Mouse (Mus musculus): ENCODE data around the gene Mapkapk3.
A peak's percentile ranks its signal among the peaks of the same experiment; 100 is the strongest.
"Not testable (repeated sequence)": the region's sequence is repeated elsewhere in the genome, so short reads cannot be mapped to it uniquely, and the experiment has no call there.

The Mapkapk3 gene

DNA sequence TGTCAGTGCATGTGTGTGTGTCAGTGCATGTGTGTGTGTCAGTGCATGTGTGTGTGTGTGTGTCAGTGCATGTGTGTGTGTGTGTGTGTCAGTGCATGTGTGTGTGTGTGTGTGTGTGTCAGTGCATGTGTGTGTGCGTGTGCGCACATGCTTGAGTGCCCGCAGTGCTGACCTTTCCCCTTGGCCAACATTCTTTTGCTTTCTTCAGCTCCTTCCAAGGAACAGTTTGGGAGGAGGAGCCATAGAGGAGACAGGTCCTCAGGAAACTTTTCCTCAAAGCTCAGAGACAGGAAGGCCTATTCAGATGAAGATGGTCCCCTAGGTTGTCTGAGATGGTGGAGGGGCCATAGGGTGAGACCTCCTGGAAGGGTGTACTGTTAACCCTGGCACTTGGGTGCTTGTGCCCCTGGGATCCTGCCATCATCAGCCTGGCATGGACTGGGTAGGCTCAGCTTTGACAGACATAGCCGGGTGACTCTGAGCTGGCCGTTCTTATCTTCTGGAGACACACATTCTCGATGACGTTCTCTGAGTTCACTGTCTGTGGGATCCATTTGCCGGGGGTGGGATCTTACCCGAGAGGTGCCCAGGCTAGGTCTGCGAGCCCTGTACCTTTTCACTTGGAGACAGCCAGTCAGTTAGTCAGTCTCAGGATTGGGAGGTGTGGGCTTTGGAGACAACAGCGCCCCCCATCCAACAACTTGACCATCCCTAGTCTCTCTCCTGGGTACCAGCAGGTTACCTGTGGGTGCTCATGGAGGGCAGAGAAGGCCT lies 17.6 kb upstream of the Mapkapk3 start:
- DNase-seq: no peak

DNA sequence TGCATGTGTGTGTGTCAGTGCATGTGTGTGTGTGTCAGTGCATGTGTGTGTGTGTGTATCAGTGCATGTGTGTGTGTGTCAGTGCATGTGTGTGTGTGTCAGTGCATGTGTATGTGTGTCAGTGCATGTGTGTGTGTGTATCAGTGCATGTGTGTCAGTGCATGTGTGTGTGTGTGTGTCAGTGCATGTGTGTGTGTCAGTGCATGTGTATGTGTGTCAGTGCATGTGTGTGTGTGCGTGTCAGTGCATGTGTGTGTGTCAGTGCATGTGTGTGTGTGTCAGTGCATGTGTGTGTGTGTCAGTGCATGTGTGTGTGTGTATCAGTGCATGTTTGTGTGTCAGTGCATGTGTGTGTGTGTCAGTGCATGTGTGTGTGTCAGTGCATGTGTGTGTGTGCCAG lies 17.0 kb upstream of the Mapkapk3 start:
- not testable (repeated sequence) for DNase-seq

DNA sequence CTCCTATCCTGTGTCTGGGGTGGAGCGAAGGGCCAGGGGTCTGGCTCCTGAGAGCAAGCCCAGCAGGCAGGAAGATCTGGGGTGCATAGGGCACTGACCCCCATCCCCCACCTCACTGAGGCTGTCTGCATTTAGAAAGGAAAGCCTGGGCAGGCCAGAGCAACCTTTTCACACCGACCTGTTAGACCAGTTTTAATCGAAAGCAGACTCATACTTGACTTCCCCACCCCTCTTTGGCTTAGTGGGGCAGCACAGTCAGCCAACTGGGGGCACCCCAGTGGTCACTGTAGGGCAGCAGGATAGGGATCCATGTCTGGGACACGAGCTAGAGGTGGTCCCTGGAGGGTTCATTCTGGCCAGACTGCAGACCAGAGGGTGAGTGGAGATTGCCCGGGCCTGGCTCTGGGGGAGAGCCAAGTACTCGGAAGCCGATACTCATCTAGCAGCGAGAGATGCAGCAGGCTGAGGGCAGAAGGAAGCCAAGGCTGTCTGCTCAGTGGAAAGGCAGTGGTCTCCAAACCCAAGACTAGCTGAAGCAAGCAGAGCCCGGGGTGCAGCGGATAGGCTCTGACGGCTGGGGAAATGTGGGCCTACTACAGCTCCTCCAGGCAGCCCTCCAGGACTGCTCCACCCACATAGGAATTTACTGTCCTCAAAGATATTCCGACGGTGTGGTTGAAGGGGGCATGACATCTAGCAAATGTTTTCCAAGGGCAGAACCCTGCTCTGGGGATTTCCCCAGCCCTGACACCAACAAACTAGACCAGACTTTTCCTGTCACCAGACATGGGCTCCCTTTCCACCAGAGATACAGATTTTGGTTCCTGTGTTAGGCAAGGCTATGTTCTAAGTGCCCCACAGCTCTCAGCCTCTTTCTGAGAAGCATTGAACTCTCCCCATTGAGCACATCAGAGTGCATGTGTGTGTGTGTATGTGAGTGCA lies 16.2 kb upstream of the Mapkapk3 start:
- DNase-seq: peak; percentile 62 to 80

DNA sequence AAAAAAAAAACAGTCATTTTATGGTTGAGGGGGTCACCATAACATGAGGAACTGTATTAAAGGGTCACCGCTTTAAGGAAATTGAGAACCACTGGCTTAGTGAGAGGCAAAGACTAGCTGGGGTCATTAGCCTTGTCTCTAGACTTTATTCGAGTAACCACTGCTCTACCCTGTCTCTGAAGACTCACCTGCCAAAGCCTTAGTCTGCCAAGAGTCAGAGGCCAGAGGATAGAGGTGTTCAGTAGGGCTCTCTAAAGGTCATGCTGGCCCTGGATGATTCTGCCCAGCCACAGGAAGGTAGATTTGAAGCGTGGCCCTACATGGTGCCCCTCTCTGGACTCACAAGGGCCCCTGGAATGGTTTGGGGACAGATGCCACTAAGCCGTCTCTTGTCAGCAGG lies 15.3 kb upstream of the Mapkapk3 start:
- DNase-seq: no peak

DNA sequence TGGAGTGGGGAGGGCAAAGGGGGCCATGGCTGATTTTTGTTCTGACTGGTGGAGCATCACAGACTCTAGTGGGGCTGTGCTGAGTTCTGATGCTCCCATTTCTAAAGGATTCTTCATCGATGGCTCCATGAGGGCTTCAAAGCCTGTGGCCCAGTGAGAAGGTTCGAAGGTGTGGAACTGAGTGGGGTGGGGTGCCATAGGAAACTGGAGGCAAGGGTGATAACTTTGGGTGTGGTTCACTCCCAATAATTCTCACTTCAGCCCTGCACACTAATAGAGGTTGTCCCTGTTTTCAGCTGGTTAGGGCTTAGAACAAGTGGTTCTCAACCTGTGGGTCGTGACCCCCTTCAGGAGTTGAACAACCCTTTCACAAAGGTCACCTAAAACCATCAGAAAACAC lies 14.7 kb upstream of the Mapkapk3 start:
- DNase-seq: no peak

DNA sequence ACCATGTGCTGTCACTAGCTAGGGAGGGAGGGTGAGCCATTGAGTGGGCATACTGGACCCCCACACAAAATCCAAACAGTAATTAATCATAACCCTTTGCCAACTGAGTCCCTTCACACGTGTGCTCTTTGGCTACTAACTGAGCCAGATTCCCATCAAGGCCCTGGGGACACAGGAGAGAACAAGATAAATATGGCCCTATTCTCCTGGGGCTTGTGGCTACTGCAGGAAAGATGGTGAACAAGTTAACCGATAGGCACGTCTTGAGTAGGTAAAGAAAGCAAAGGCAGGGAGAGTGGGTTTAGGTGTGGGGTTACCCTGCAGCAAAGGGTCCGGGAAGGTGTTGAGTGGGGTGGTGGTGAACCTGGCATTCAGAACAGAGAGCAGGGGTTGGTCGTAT lies 14.2 kb upstream of the Mapkapk3 start:
- DNase-seq: no peak

DNA sequence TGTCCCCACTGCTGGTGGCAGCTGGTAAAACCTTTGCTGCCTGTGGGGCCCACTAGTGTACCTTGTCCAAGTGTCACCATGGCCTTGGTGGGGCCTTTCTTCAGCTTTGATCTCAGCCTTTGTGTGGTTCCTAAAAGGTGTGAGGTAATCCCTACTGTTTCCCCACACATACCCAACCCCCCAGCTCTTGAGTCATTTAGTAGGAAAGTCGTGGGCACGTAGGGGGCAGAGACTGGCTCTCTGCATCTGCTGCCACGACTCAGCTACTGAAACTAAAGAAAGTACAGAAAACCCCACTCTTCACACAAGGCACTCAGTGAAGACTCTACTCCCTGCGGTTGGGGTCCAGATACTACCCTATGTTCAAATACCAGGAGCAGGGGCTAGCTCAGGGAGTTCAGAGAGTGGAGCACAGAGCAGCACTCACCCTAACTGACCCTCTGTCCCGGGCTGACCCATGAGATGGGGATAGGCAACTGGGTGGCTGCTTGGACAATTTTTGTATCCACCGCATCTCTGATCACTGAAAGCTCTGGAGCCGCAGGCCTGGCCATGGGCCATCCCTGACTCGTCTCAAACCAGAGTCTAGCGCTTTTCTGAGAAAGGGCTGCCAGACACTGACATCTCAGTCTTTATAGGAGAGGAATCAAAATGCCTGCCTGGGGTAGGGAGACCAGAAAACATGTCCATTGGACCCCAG lies 13.6 kb upstream of the Mapkapk3 start:
- DNase-seq: no peak

DNA sequence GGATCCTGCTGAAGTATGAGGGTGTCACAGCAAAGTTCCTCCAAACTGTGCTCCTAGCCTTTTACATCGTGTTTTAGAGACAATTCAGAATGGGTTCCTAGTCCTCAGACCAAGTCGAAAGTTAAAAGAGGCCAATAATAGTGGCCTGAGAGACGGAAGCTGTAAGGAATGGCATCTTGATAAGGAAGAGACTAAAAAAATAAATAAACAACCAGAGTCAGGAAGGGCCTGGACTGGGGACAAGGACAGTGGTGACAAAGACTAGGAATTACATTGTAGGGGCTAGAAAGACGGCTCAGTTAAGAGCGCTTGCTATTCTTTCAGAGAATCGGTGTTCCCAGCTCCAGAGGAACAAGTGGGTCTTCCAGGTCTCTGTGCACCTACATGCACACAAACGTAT lies 12.9 kb upstream of the Mapkapk3 start:
- DNase-seq: no peak

DNA sequence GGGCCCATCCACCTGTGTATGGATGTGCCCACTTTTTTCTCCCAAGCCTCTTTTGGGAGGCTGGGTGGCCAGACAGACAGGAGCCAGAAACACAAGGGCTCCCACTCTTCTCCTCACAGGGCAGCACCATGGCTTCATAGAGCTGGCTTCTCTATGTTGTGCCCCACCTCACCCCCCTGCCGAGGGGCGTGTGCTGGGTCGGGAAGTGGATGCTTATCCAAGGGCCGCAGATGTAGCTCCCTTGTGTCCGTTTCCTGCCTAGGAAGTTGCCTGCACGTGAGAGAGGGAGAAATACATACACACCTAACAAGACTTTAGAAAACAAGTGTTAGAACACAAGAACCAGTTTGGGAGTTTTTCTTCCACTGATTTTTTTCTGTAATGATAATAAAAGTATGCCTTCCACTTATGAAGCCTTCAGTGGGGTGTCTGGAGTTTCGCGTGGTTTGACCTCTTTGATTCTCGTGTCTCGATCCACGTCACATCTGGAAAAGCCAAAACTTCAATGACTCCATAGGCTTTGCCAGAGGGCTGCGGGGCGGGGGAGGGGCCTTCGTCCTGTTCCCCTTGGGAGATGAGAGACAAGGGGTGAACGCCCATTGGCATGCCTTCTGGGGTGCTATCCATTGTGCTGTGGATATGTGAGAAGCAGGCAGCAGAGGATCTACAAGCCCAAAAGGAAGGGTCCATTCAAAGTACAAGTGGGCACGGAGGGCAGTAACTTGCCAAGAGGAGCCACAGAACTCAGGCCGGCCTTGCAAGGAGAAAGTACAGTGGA lies 12.1 kb upstream of the Mapkapk3 start:
- peak; percentile 46 to 76 for DNase-seq

DNA sequence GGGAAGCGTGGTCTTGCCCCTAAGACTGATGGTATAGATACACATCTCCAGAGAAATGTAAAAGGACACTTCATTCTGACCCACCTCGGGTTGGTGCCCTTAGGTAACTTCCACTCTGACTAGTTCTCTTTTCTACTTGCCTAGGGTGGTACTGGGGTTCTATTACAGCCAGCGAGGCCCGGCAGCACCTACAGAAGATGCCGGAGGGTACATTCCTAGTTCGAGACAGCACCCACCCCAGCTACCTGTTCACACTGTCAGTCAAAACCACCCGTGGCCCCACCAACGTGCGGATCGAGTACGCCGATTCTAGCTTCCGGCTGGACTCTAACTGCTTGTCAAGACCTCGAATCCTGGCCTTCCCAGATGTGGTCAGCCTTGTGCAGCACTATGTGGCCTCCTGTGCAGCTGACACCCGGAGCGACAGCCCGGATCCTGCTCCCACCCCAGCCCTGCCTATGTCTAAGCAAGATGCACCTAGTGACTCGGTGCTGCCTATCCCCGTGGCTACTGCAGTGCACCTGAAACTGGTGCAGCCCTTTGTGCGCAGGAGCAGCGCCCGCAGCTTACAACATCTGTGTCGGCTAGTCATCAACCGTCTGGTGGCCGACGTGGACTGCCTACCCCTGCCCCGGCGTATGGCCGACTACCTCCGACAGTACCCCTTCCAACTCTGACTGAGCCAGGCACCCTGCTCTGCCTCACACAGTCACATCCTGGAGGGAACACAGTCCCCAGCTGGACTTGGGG lies 10.7 kb upstream of the Mapkapk3 start:
- DNase-seq: no peak

DNA sequence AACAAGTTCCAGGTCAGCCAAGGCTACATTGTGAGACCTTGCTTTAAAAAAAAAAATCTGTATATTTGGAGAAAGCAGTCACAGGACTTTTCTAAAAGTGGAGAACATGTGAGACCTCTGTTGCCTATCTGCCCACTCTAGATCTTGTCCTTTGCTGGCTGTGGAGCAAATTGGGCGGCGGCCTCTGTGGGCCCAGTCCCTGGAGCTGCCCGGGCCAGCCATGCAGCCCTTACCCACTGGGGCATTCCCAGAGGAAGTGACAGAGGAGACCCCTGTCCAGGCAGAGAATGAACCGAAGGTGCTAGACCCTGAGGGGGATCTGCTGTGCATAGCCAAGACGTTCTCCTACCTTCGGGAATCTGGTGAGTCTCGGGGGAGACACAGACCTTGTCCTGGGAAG lies 10.1 kb upstream of the Mapkapk3 start:
- no peak for DNase-seq

DNA sequence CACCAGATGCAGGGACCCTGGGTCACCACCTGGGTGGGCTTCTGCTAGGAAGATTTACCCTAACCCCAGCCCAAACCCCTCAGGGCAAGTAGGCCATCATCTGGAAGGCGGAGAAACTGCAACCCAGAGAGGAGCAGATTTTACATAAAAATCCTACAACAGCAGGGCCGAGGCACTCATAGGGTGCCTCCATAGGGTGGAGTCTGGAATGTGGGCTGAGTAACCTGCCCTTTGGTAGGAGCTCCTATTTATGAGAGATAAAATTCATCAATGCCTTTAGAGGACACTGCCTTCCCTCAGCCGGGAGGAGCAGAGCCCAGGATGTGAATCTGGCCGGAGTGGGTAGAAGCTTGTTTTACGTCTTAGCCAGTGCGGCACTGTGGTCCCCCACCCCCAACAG lies 9.2 kb upstream of the Mapkapk3 start:
- no peak for DNase-seq

DNA sequence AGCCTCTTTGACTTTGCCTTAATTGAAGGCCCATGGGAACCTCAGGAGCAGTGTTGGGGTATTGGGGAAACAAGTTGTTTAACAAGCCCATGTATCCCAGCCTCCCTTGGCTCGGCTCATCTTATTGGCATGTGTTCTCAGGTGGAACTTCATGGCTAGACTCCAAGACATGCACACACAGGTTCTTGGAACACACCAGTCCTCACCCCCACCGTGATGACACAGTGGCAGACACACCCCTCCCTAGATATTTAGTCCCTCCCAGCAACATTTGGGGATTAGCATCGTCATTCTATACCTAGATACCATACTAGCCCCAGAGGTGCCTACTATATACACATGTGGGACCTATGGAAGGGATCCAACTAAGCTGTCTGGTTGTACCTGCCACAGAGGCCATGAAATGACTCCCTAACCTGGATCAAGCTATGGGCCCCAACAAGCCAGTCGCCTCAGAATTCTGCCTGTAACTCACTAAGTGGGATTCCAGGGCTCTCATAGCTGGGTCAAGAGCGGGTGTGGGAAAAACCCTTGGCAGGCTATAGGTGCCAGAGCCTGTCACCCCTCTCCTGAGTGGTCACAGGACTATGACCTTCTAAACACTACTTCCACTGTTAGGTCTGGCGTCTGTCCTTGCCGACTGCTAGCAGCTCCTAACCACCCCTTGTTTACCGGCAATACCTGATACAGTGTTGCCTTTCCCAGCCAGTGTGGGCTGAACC lies 8.5 kb upstream of the Mapkapk3 start:
- DNase-seq: peak; percentile 86 to 88

DNA sequence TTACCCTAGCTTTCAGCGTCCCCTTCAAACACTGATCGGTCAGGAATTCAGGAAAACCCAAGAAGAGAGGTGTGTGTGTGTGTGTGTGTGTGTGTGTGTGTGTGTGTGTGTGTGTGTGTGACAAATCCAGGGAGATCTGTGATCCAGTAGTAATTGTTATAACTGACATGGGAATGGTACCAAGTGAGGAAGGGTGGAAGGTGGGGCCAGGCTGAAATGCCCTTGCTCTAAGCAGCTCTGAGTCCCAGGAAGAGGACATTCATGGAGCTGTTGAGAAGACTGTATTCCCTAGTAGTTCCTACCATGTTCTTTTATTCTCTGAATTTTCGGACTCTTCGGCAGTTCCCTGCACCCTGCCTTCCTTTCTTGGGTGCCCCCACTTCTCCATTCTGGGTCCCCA lies 8.0 kb upstream of the Mapkapk3 start:
- peak in 1 of 2 experiments; percentile 39 for DNase-seq

DNA sequence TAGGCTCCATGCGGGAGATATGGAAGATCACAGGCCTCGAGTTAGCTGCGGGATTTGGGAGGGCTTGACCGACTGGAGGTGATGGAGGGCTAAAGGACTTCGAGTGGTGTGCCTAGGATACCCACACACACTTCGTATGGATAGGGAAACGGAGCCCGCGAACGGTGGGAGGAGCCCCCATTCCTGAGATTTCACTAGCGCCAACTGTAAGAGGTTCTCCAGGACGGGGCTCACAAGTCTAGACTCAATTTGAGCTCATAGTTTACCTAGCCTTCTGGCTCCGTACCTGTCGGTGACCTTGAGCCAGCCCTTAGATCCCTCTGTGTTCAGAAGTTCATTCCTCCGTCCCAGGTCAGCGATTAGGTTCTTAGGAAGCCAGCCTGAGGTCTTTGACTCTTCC lies 7.4 kb upstream of the Mapkapk3 start:
- peak; percentile 58 to 59 for DNase-seq

DNA sequence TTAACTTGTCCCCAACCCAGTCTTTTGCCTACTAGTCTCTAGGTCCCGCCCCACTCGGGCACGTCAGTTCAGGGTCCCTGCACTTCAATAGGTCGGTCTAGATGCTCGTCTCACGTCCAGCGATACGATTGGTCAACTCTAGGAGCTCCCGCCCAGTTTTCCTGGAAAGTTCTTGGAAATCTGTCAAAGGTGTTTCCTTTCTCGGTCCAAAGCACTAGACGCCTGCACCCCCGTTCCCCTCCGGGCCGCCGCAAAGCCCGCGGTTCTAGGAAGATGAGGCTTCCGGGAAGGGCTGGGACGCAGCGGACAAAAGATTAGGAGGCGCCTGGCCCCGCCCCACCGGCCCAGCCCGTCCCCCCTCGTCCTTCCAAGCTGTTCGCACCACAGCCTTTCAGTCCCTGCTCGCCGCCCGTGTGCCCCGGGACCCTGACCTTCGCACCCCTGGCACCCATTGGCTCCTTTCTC lies 6.9 kb upstream of the Mapkapk3 start:
- DNase-seq: peak; percentile 97

DNA sequence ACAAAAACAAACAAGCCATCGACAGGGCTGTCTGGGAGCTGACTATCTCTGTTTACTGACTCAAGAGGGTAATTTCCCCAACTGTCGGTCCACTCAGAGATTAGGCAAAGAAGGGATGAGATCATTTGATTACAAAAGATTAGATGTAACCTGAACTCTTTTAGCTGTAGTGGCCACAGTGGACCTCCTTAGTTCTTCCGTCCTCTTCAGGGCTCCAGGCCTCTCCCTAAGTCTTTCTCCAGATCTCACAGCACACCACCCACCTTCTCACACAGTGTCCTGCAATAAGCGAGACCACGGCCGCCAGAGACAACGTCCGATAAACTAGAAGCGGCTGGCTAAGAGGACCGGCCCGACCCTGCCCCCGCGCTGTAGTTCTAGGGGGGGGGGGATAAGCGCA lies 6.4 kb upstream of the Mapkapk3 start:
- DNase-seq: peak in 1 of 2 experiments; percentile 66

DNA sequence AAGGTAGTCTGAATTCAATTTTAAA lies 6.2 kb upstream of the Mapkapk3 start, which contains the start of gene Cish:
Gene Cish, plus strand, starts transcription at position 11 of the 25 bp plus-strand sequence.
- no peak for DNase-seq

DNA sequence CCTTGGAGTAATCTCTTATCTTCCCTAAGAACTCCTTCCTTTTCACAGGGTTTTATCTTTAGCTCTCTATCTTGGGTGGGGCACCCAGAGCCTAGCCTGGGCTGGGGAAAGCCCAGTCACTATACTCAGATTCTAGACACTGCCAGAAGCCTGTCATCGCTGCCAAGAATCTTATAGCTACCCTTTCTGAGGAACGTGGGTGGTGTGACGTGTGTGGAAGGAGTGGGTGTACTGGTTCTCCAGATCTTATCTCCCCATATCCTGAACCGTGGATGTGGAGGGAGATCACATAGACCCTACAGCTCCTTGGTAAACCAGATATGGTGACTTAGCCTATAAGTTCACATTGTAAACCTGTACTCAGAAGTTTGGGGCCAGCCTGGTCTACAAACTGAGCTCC lies 5.9 kb upstream of the Mapkapk3 start:
- peak in 1 of 2 experiments; percentile 75 for DNase-seq

DNA sequence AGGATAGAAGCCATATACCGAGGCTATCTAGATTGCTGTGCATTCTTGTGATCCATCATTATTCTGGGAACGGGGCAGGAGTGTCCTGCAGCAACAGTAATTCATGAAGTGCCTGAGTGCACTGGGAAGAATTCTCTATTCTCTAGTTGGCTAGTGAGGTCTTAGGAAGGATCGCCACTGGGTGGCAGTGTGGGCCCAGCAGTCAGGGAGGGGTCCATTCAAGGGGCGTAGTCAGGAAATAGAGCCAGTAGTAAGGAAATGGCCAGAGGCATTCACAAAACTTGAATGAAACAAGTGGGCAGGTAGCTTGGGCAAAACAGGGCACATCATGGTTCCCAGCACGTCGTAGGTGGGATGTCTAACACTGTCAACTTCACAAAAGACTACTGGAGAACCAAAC lies 4.6 kb upstream of the Mapkapk3 start:
- DNase-seq: peak; percentile 85 to 89

DNA sequence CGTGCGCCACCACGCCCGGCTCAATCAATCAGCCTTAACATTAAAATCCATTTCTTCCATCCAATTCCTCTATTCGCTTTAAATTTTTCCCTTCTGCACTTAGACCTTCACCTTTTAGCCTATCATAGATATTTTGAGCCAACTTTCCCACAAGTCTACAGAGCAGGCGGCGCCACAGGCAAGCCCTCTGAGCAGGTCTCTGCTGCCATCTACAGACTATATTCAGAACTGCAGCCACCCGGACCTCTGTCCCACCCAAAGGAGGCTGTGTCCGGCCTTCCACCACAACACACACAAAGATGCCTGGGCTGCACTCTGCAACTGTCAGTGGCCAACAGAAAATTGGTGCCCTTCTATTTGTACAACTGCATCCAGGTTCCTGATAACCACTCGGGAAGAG lies 1.2 kb upstream of the Mapkapk3 start:
- DNase-seq: peak; percentile 82 to 83

DNA sequence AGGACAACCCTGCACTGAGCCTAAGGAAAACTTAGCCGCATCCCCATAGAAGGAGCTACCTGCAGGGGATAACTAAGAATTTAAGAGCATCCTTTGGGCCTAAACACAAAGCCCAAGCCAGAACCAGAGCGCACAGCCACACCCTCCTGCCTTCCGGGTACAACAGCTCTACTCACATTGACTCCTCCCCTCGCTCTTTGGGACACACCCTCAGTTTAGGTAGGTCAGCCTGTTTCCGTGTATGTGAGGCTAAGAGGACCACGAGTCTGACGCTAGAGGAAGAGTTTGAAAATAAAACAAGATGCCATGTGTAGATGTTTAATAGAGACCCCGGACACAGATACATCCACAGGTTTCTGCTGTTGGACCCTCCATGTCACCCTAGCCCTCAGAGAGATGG lies 966 bp downstream of the Mapkapk3 start:
- peak; percentile 81 to 87 for DNase-seq

Data from lung, adult 18-20 months (tissue).